Mouse (Mus musculus): ENCODE measurements at regions not wholly inside any gene's neighbourhood (a gene's known extent, or its start where the extent isn't known, plus 50 kb on each side); places are given as distances from the start of the nearest gene placed in this dataset.

GRCm38 (mm10) chr9:41593998-41594397, 432.5 kb upstream of the Ubash3b start:
- Histone ChIP-seq H3K27ac (no peak overlapping the region), H3K27me3 (ENCODE audit: control insufficient read depth, insufficient read depth, low read length) (no peaks in the 10 kb centered on the region), H3K9me3 (ENCODE audit: control insufficient read depth, low read length) (no peaks in the 10 kb centered on the region), H3K4me2 (ENCODE audit: low read depth) (no peak overlapping the region), H3K9ac (replicated peaks) (no peak overlapping the region), H3K4me1 (replicated peaks; ENCODE audit: control insufficient read depth in 2 of 2, insufficient read depth in 2 of 2, low read length in 1 of 2) (no peaks in the 10 kb centered on the region), H3K4me3 (ENCODE audit: insufficient read depth in 1 of 2, low read depth in 2 of 2, low read length in 2 of 2) (no peak overlapping the region), H3K36me3 (replicated peaks; ENCODE audit: control insufficient read depth, insufficient read depth, low read depth) (no peaks in the 10 kb centered on the region)
- TF ChIP-seq EP300 (IDR thresholded peaks at IDR 0.05; ENCODE audit: low read depth) (no peak), CTCF (IDR thresholded peaks at IDR 0.05; ENCODE audit: low read depth) (no peak)
- WGBS (ENCODE audit: insufficient replicate concordance) = 61% methylated on average over 7 of the region's 7 CpGs
- DNase-seq (ENCODE audit: low read depth in 3 of 3, low spot score in 3 of 3) (no peak), ATAC-seq (ENCODE audit: insufficient read depth) (no peak)

GRCm38 (mm10) chr9:41592900-41593690, 431.6 kb upstream of the Ubash3b start:
- Histone ChIP-seq H3K9me3 (ENCODE audit: control insufficient read depth, low read length) (no peaks in the 10 kb centered on the region), H3K4me1 (replicated peaks; ENCODE audit: control insufficient read depth in 2 of 2, insufficient read depth in 2 of 2, low read length in 1 of 2) (no peaks in the 10 kb centered on the region), H3K27ac (no peak overlapping the region), H3K27me3 (ENCODE audit: control insufficient read depth, insufficient read depth, low read length) (no peaks in the 10 kb centered on the region), H3K4me2 (ENCODE audit: low read depth) (no peak overlapping the region), H3K4me3 (ENCODE audit: insufficient read depth in 1 of 2, low read depth in 2 of 2, low read length in 2 of 2) (no peak overlapping the region), H3K36me3 (replicated peaks; ENCODE audit: control insufficient read depth, insufficient read depth, low read depth) (no peaks in the 10 kb centered on the region), H3K9ac (replicated peaks) (no peak overlapping the region)
- WGBS (ENCODE audit: insufficient replicate concordance) = 55% methylated on average over 4 of the region's 4 CpGs
- ATAC-seq (ENCODE audit: insufficient read depth) (no peak), DNase-seq (ENCODE audit: low read depth in 3 of 3, low spot score in 3 of 3) (no peak)
- TF ChIP-seq CTCF (IDR thresholded peaks at IDR 0.05; ENCODE audit: low read depth) = no peak
- no peak for TF ChIP-seq EP300 (IDR thresholded peaks at IDR 0.05; ENCODE audit: low read depth)

GRCm38 (mm10) chr9:41592101-41592500, 430.6 kb upstream of the Ubash3b start:
- Histone ChIP-seq H3K36me3 (replicated peaks; ENCODE audit: control insufficient read depth, insufficient read depth, low read depth) (no peaks in the 10 kb centered on the region), H3K4me2 (ENCODE audit: low read depth) (no peak overlapping the region), H3K4me3 (ENCODE audit: insufficient read depth in 1 of 2, low read depth in 2 of 2, low read length in 2 of 2) (no peak overlapping the region), H3K9ac (replicated peaks) (no peak overlapping the region), H3K4me1 (replicated peaks; ENCODE audit: control insufficient read depth in 2 of 2, insufficient read depth in 2 of 2, low read length in 1 of 2) (no peaks in the 10 kb centered on the region), H3K27me3 (ENCODE audit: control insufficient read depth, insufficient read depth, low read length) (no peaks in the 10 kb centered on the region), H3K27ac (no peak overlapping the region), H3K9me3 (ENCODE audit: control insufficient read depth, low read length) (no peaks in the 10 kb centered on the region)
- ATAC-seq (ENCODE audit: insufficient read depth) = no peak
- 43% methylated on average over 1 of the region's 1 CpGs for WGBS (ENCODE audit: insufficient replicate concordance)
- no peak for TF ChIP-seq EP300 (IDR thresholded peaks at IDR 0.05; ENCODE audit: low read depth)
- no peak for TF ChIP-seq CTCF (IDR thresholded peaks at IDR 0.05; ENCODE audit: low read depth)
- no peak for DNase-seq (ENCODE audit: low read depth in 3 of 3, low spot score in 3 of 3)

- no peaks in the 10 kb centered on the region for H3K27me3 ChIP-seq (ENCODE audit: control insufficient read depth, insufficient read depth, low read length)
- no peak overlapping the region for H3K4me3 ChIP-seq (ENCODE audit: insufficient read depth in 1 of 2, low read depth in 2 of 2, low read length in 2 of 2)
- no peak overlapping the region for H3K9ac ChIP-seq (replicated peaks)
- no peak for TF ChIP-seq CTCF (IDR thresholded peaks at IDR 0.05; ENCODE audit: low read depth)
- no peak for TF ChIP-seq EP300 (IDR thresholded peaks at IDR 0.05; ENCODE audit: low read depth)
- no peak for ATAC-seq (ENCODE audit: insufficient read depth)
- no peak overlapping the region for H3K27ac ChIP-seq
- 56% methylated on average over 4 of the region's 4 CpGs for WGBS (ENCODE audit: insufficient replicate concordance)
- H3K9me3 ChIP-seq (ENCODE audit: control insufficient read depth, low read length) = no peaks in the 10 kb centered on the region
- H3K4me1 ChIP-seq (replicated peaks; ENCODE audit: control insufficient read depth in 2 of 2, insufficient read depth in 2 of 2, low read length in 1 of 2) = no peaks in the 10 kb centered on the region
- H3K36me3 ChIP-seq (replicated peaks; ENCODE audit: control insufficient read depth, insufficient read depth, low read depth) = no peaks in the 10 kb centered on the region
- no peak overlapping the region for H3K4me2 ChIP-seq (ENCODE audit: low read depth)
- no peak for DNase-seq (ENCODE audit: low read depth in 3 of 3, low spot score in 3 of 3)
Measured at GRCm38 (mm10) chr9:41590164-41590563, 428.7 kb upstream of the Ubash3b start.

DNA sequence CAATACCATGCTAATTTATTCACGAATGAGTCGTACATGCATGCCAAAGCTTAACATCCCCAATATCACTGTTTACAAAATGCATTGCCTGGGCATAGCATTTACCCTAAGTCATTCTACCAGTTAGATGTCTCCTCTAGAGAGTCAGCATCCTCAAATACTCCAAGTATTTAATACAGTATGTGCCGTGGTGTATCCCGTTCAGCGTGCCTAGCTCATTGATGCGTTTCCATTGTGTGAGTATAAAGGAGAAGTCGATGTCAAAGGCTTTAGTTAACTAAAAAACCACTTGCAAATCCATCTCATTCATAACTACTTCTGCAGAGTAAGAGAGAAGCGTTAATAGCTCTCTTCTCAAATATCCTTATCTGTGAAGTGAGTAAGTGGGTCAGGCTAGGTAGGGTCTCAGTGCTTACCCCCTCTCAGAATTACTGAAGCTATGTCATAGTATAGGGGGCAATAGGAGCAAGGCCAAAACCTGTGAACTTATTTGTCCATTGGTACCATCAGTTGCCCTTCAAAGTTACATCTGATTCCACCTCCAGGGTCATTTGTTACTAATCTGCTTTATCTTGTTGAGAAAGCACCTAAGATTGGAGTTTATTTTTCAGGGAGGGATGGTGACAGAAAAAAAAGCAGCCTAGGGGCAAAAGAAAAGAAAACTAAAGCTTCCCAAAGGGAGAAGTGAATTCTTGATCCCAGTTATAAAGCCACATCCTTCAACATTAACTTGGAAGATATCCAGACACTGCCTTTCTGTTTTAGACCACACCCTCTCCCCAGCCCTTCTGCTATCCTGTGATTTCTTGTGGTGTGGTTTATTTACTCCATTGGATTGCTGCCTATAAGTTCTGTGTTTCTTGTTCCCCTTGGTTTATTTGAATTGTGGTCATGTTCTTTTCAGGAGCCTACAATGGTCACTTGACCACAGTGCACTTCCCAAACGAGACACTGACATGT, 427.2 kb upstream of the Ubash3b start:
- no peak for DNase-seq (ENCODE audit: low read depth in 3 of 3, low spot score in 3 of 3)
- 52% methylated on average over 9 of the region's 9 CpGs for WGBS (ENCODE audit: insufficient replicate concordance)

More for the DNA sequence above, 427.2 kb upstream of the Ubash3b start:
- no peak overlapping the region for H3K9ac ChIP-seq (replicated peaks)
- H3K36me3 ChIP-seq (replicated peaks; ENCODE audit: control insufficient read depth, insufficient read depth, low read depth) = no peaks in the 10 kb centered on the region
- H3K4me2 ChIP-seq (ENCODE audit: low read depth) = no peak overlapping the region
- no peaks in the 10 kb centered on the region for H3K4me1 ChIP-seq (replicated peaks; ENCODE audit: control insufficient read depth in 2 of 2, insufficient read depth in 2 of 2, low read length in 1 of 2)
- no peak overlapping the region for H3K27ac ChIP-seq
- H3K27me3 ChIP-seq (ENCODE audit: control insufficient read depth, insufficient read depth, low read length) = no peaks in the 10 kb centered on the region
- no peak overlapping the region for H3K4me3 ChIP-seq (ENCODE audit: insufficient read depth in 1 of 2, low read depth in 2 of 2, low read length in 2 of 2)
- no peak for TF ChIP-seq EP300 (IDR thresholded peaks at IDR 0.05; ENCODE audit: low read depth)
- no peak for TF ChIP-seq CTCF (IDR thresholded peaks at IDR 0.05; ENCODE audit: low read depth)
- H3K9me3 ChIP-seq (ENCODE audit: control insufficient read depth, low read length) = no peaks in the 10 kb centered on the region
- ATAC-seq (ENCODE audit: insufficient read depth) = no peak

Data from liver, embryonic 14.5 days (tissue).